Mouse (Mus musculus) heart, postnatal 4 days (tissue): ENCODE results near the gene Gnb1l. TPM values are rescaled to one million over a fixed set of nuclear protein-coding genes. Genes with fewer than 3 reads are reported as not detected.

ENCODE experiments used
- DNase-seq: peaks from one replicate; pipeline ENCODE4 v3.0.0; 2021
- total RNA-seq, 2 experiments: library from RNA; stranded (reverse); gene quantifications; 2 replicates each; pipeline ENCODE4 v1.2.3; 2021

Gene Gnb1l
- total RNA-seq, 2 experiments from 2014 or later, result 6.3 to 7.9 TPM

- DNase-seq, result no peak
These were observed 53.1 kb downstream of the Gnb1l start for GRCm38 (mm10) chr16:18551604-18552003.

GRCm38 (mm10) chr16:18552106-18552710 is 53.7 kb downstream of the Gnb1l start:
- DNase-seq, result no peak

- no peak for DNase-seq
These were observed 56.2 kb downstream of the Gnb1l start for GRCm38 (mm10) chr16:18554721-18555120.

GRCm38 (mm10) chr16:18555235-18555935 is 56.9 kb downstream of the Gnb1l start:
- DNase-seq, result peak; percentile 79

GRCm38 (mm10) chr16:18556461-18556860 is 57.9 kb downstream of the Gnb1l start:
- no peak for DNase-seq

GRCm38 (mm10) chr16:18564472-18564871 is 66.0 kb downstream of the Gnb1l start:
- peak; percentile 49 for DNase-seq

GRCm38 (mm10) chr16:18568599-18568998 is 70.1 kb downstream of the Gnb1l start:
- DNase-seq, result no peak

- no peak for DNase-seq
These were observed 75.7 kb downstream of the Gnb1l start for GRCm38 (mm10) chr16:18574196-18574595.

GRCm38 (mm10) chr16:18577071-18577470 is 78.6 kb downstream of the Gnb1l start:
- no peak for DNase-seq

- no peak for DNase-seq
These were observed 79.2 kb downstream of the Gnb1l start for GRCm38 (mm10) chr16:18577599-18578160.

GRCm38 (mm10) chr16:18580389-18580788 is 81.9 kb downstream of the Gnb1l start:
- DNase-seq, result no peak

GRCm38 (mm10) chr16:18581050-18581622 is 82.6 kb downstream of the Gnb1l start:
- DNase-seq, result no peak

- peak; percentile 28 for DNase-seq
These were observed 83.2 kb downstream of the Gnb1l start for GRCm38 (mm10) chr16:18581623-18582205.

- DNase-seq, result no peak
These were observed 84.1 kb downstream of the Gnb1l start for GRCm38 (mm10) chr16:18582426-18583148.

GRCm38 (mm10) chr16:18583169-18583568 is 84.7 kb downstream of the Gnb1l start:
- DNase-seq, result no peak

GRCm38 (mm10) chr16:18583673-18584357 is 85.3 kb downstream of the Gnb1l start:
- DNase-seq, result no peak

GRCm38 (mm10) chr16:18584901-18585510 is 86.5 kb downstream of the Gnb1l start:
- no peak for DNase-seq

- no peak for DNase-seq
These were observed 87.2 kb downstream of the Gnb1l start for GRCm38 (mm10) chr16:18585676-18586075.

- no peak for DNase-seq
These were observed 87.8 kb downstream of the Gnb1l start for GRCm38 (mm10) chr16:18586076-18586905.

- no peak for DNase-seq
These were observed 88.5 kb downstream of the Gnb1l start for GRCm38 (mm10) chr16:18586906-18587546.
